Mouse (Mus musculus) heart, postnatal 0 days (tissue): ENCODE data around the gene Gm4756.
"Not testable (repeated sequence)": the region's sequence is repeated elsewhere in the genome, so short reads cannot be mapped to it uniquely, and the experiment has no call there.

Source experiments
- CTCF ChIP-seq: IDR thresholded peaks from 2 replicates; pipeline ENCODE4 v1.5.1; 2016; ENCODE audit warnings: antibody characterized with exemption, control low read depth, low read depth
- EP300 ChIP-seq: IDR thresholded peaks from 2 replicates; pipeline ENCODE4 v1.6.1; 2016; ENCODE audit warnings: antibody characterized with exemption, low read depth

DNA sequence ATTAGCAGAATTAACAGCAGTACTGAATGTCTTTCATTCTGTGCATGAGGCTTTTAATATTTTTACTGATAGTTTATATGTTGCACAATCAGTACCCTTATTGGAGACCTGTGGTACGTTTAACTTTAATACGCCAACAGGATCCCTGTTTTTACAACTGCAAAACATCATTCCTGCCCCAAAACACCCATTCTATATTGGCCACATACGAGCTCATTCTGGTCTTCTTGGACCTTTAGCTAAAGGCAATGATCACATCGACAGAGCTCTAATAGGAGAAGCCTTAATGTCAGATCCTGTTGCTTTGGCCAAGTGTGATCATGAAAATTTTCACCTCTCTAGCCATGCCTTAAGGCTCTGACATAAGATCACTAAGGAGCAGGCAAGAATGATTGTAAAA is 37.1 kb upstream of the Gm4756 start:
- TF ChIP-seq CTCF, EP300: not testable (repeated sequence)
